Mouse (Mus musculus) intestine, postnatal 0 days (tissue): ENCODE results near the gene Ppp6r1. TPM values are rescaled to one million over a fixed set of nuclear protein-coding genes. Genes with fewer than 3 reads are reported as not detected.

ENCODE experiments used
- ATAC-seq: fragments of 200-750 bp; cut with Nextera tagmentation; 2 replicates; pipeline ENCODE4 v1.8.0; 2017; ENCODE audit warnings: mild to moderate bottlenecking, moderate TSS enrichment, moderate library complexity
- H3K27ac ChIP-seq: fragments of 300-500 bp; sonication (generic); 2 replicates; pipeline ENCODE4 v1.5.1; 2014; ENCODE audit warnings: mild to moderate bottlenecking, low read depth, low read length, moderate library complexity
- H3K27me3 ChIP-seq: fragments of 300-500 bp; sonication (generic); replicated peaks from 2 replicates; pipeline ENCODE4 v1.6.1; 2014; ENCODE audit warnings: low read length, mixed read lengths; ENCODE audit not compliant: control insufficient read depth, insufficient read depth
- H3K36me3 ChIP-seq: fragments of 300-500 bp; sonication (generic); 2 replicates; pipeline ENCODE4 v1.6.1; 2014; ENCODE audit warnings: mild to moderate bottlenecking, moderate library complexity; ENCODE audit not compliant: control insufficient read depth, insufficient read depth
- H3K4me1 ChIP-seq: fragments of 300-500 bp; sonication (generic); replicated peaks from 2 replicates; pipeline ENCODE4 v1.6.1; 2014; ENCODE audit warnings: antibody characterized with exemption, low read length, mixed read lengths; ENCODE audit not compliant: control insufficient read depth, insufficient read depth
- H3K4me2 ChIP-seq: fragments of 300-500 bp; sonication (generic); replicated peaks from 2 replicates; pipeline ENCODE4 v1.6.1; 2014; ENCODE audit warnings: low read depth, mild to moderate bottlenecking, moderate library complexity
- H3K4me3 ChIP-seq: fragments of 300-500 bp; sonication (generic); 2 replicates; pipeline ENCODE4 v1.5.1; 2014; ENCODE audit warnings: low read depth, low read length
- H3K9ac ChIP-seq: fragments of 300-500 bp; sonication (generic); 2 replicates; pipeline ENCODE4 v1.6.1; 2014; ENCODE audit warnings: mild to moderate bottlenecking, low read depth, low read length
- H3K9me3 ChIP-seq: fragments of 300-500 bp; sonication (generic); 2 replicates; pipeline ENCODE4 v1.6.1; 2016; ENCODE audit warnings: mixed run types; ENCODE audit not compliant: control insufficient read depth
- CTCF ChIP-seq: sonication (generic); IDR thresholded peaks from 2 replicates; pipeline ENCODE4 v1.5.1; 2016; ENCODE audit warnings: low read depth, mild to moderate bottlenecking, control low read depth, antibody characterized with exemption, moderate library complexity
- WGBS: fragments of 180-500 bp; shearing (Covaris S2); extraction: QIAGEN DNeasy Blood & Tissue Kit; methylation state at CpG from one replicate; pipeline ENCODE4 v1.1.7; 2014; 5-methylcytosine and 5-hydroxymethylcytosine counted together
- polyA plus RNA-seq: library from polyadenylated mRNA; unstranded; fragments of >200 nt; fragmentation: Nextera tagmentation; extraction: Ambion mirVana; gene quantifications from 2 replicates; pipeline ENCODE4 v1.2.1, GENCODE M21; 2015

Ppp6r1 gene
- polyA plus RNA-seq, 1 experiment from 2014 or later, result 4.7 TPM

DNA sequence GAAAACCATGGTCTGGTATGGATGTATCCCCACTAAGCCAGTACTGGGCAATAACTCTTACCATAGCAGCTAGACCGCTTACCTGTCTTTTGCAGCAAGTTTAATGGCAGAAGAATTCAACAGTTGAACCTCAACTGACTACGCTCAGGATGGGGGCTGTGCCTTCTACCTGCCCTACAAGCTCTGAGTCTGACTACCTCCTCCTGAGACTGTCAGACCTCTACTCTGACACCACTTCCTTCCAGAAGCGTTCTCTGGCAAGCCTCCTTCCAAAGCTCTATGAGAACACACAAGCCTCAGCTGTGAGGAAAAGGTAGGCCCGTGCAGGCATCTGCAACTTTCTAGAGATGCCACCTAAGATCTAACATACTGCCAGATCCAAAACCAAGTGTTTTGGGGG is 3.4 kb downstream of the Ppp6r1 start:
- Histone ChIP-seq H3K4me3 (no peak overlapping the region), H3K9ac (no peak overlapping the region), H3K4me2 (no peak overlapping the region), H3K27ac (no peak overlapping the region), H3K9me3 (no peaks in the 10 kb centered on the region), H3K4me1 (0 out of 2 replicates have a peak, but pooled peaks cover 6% of the 10 kb centered on the region), H3K27me3 (no peaks in the 10 kb centered on the region), H3K36me3 (no peaks in the 10 kb centered on the region; the same call in 1 of the 2 replicates)
- 83% methylated on average over 4 of the region's 4 CpGs for whole genome bisulfite sequencing
- no peak for TF ChIP-seq CTCF
- no peak for ATAC-seq

- Histone ChIP-seq H3K27me3 (no peaks in the 10 kb centered on the region), H3K4me1 (0 out of 2 replicates have a peak, but pooled peaks cover 6% of the 10 kb centered on the region), H3K4me3 (no peak overlapping the region), H3K4me2 (no peak overlapping the region), H3K9me3 (no peaks in the 10 kb centered on the region), H3K9ac (no peak overlapping the region), H3K27ac (peak overlapping the region; percentile 35; the same call in 1 of the 2 replicates), H3K36me3 (no peaks in the 10 kb centered on the region; the same call in 1 of the 2 replicates)
- ATAC-seq, result no peak
- WGBS, result 70% methylated on average over 2 of the region's 2 CpGs
- no peak for TF ChIP-seq CTCF
Observed at GRCm38 (mm10) chr7:4654221-4654620, 4.6 kb downstream of the Ppp6r1 start.

- 0 out of 2 replicates have a peak, but pooled peaks cover 6% of the 10 kb centered on the region for H3K4me1 ChIP-seq
- ATAC-seq, result no peak
- H3K27me3 ChIP-seq, result no peaks in the 10 kb centered on the region
- no peak overlapping the region for H3K4me2 ChIP-seq
- no peak overlapping the region for H3K4me3 ChIP-seq
- TF ChIP-seq CTCF, result no peak
- H3K27ac ChIP-seq, result peak overlapping the region; percentile 35; the same call in 1 of the 2 replicates
- no peaks in the 10 kb centered on the region; the same call in 1 of the 2 replicates for H3K36me3 ChIP-seq
- H3K9me3 ChIP-seq, result no peaks in the 10 kb centered on the region
- no peak overlapping the region for H3K9ac ChIP-seq
- WGBS, result 83% methylated on average over 7 of the region's 7 CpGs
Observed at GRCm38 (mm10) chr7:4653780-4654179, 5.0 kb downstream of the Ppp6r1 start.

DNA sequence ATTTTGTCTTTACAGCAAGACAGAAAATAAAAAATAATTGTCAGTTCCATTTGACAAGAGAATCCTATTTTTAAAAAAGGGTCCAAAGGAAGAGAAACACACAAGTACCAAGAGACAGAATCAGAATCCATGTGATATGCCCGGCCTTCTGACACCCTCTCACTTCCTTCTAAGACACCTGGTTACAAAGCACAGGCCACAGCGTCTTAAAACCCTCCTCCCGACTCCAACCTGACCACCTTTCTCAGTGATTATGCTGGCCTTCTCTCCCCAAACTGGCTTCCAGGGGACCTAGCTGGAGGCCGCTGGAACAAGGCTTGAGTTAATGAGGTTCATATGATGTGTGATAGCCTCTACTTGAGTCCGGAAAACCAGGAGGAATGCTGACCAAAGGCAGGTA is 5.5 kb downstream of the Ppp6r1 start:
- H3K9me3 ChIP-seq, result no peaks in the 10 kb centered on the region
- no peaks in the 10 kb centered on the region for H3K27me3 ChIP-seq
- no peak overlapping the region for H3K4me2 ChIP-seq
- no peak overlapping the region for H3K4me3 ChIP-seq
- H3K27ac ChIP-seq, result no peak overlapping the region
- WGBS, result 70% methylated on average over 5 of the region's 5 CpGs
- no peak for TF ChIP-seq CTCF
- H3K4me1 ChIP-seq, result 0 out of 2 replicates have a peak, but pooled peaks cover 6% of the 10 kb centered on the region
- no peaks in the 10 kb centered on the region; the same call in 1 of the 2 replicates for H3K36me3 ChIP-seq
- H3K9ac ChIP-seq, result no peak overlapping the region
- no peak for ATAC-seq

GRCm38 (mm10) chr7:4652726-4653125 is 6.1 kb downstream of the Ppp6r1 start:
- Histone ChIP-seq H3K9ac (no peak overlapping the region), H3K9me3 (no peaks in the 10 kb centered on the region), H3K4me3 (no peak overlapping the region), H3K27me3 (no peaks in the 10 kb centered on the region), H3K36me3 (no peaks in the 10 kb centered on the region; the same call in 1 of the 2 replicates), H3K4me2 (no peak overlapping the region), H3K4me1 (peaks cover 6% of the 10 kb centered on the region; the same call in 1 of the 2 replicates), H3K27ac (no peak overlapping the region)
- TF ChIP-seq CTCF, result no peak
- 81% methylated on average over 5 of the region's 5 CpGs for WGBS
- ATAC-seq, result no peak

DNA sequence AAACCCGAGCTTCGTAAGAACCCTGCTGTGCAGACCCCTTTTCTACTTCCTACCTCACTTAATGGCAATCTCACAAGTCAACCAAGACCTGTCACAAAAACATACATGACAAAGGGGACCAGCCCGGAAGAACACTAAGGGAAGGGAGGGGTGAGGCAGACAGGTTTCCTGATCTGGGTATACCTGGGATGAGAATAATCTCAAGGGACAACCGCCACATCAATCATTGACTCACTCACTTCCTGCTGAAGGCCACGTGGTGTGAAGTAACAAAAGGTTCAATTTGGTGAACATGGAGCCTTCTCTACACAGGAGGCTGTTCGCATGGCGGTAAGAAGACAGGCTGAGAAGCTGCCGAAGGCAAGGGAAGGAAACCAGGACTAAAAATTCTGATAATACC is 7.2 kb downstream of the Ppp6r1 start:
- Histone ChIP-seq H3K4me3 (no peak overlapping the region), H3K36me3 (peaks cover 9% of the 10 kb centered on the region; the same call in 1 of the 2 replicates), H3K4me2 (no peak overlapping the region), H3K9ac (no peak overlapping the region), H3K4me1 (peaks cover 3% of the 10 kb centered on the region; the same call in 1 of the 2 replicates), H3K27ac (no peak overlapping the region), H3K27me3 (no peaks in the 10 kb centered on the region), H3K9me3 (no peaks in the 10 kb centered on the region)
- peak; percentile 80 for ATAC-seq
- 57% methylated on average over 8 of the region's 8 CpGs for WGBS
- no peak for TF ChIP-seq CTCF

DNA sequence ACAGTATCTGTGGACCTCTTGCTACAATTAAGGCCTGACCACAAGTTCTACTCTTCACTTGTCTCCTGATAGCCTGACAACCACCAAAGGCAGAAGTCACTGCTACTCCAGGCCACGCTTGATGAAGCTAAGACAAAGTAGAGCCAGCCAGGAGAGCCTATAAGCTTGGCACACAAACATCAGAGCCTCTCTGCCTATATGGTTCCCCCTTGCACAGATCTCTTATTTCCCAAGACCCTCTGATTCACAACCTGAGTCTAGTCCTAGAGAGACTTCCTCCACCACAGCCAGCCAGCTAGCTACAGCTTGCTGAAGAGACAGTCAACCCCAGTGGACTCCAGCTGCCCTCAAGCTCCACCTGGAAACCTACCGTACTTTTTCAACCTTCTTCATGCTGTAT is 10.8 kb downstream of the Ppp6r1 start:
- Histone ChIP-seq H3K27ac (no peak overlapping the region), H3K4me1 (no peaks in the 10 kb centered on the region; the same call in 1 of the 2 replicates), H3K9ac (no peak overlapping the region), H3K36me3 (peaks cover 36% of the 10 kb centered on the region), H3K9me3 (no peaks in the 10 kb centered on the region), H3K4me3 (no peak overlapping the region), H3K27me3 (no peaks in the 10 kb centered on the region), H3K4me2 (no peak overlapping the region)
- no peak for TF ChIP-seq CTCF
- ATAC-seq, result no peak
- WGBS, result 86% methylated on average over 2 of the region's 2 CpGs
